Mouse (Mus musculus) right cerebral cortex, postnatal 36 days (tissue): ENCODE data around the gene Sfmbt2.
A peak's percentile ranks its signal among the peaks of the same experiment; 100 is the strongest.

Experiments
- DNase-seq, 2 experiments: peaks; one replicate each; pipeline ENCODE4 v3.0.0; 2022; ENCODE audit warnings: low spot score in 2 of 2, mixed read lengths in 1 of 2

Gene Sfmbt2

GRCm38 (mm10) chr2:10558816-10559215 is 188.5 kb downstream of the Sfmbt2 start:
- DNase-seq = no peak

GRCm38 (mm10) chr2:10565491-10565890 is 195.2 kb downstream of the Sfmbt2 start:
- DNase-seq = no peak

GRCm38 (mm10) chr2:10569392-10569791 is 199.1 kb downstream of the Sfmbt2 start:
- no peak for DNase-seq

- no peak for DNase-seq
These were observed 202.0 kb downstream of the Sfmbt2 start for GRCm38 (mm10) chr2:10572311-10572710.

- DNase-seq = no peak
These were observed 205.8 kb downstream of the Sfmbt2 start for GRCm38 (mm10) chr2:10575962-10576740.

GRCm38 (mm10) chr2:10582673-10583072 is 212.4 kb downstream of the Sfmbt2 start:
- DNase-seq = peak in 1 of 2 experiments; percentile 32

GRCm38 (mm10) chr2:10583103-10583502 is 212.8 kb downstream of the Sfmbt2 start:
- DNase-seq = no peak

GRCm38 (mm10) chr2:10591310-10591709 is 221.0 kb downstream of the Sfmbt2 start:
- no peak for DNase-seq

- no peak for DNase-seq
These were observed 245.2 kb downstream of the Sfmbt2 start for GRCm38 (mm10) chr2:10615500-10615899.
